Mouse (Mus musculus) MEL (cell line): Measurements from ENCODE around the gene Hinfp. TPM values are rescaled to one million over a fixed set of nuclear protein-coding genes. Genes with fewer than 3 reads are reported as not detected.

Experiments used
- DNase-seq: peaks from one replicate; pipeline ENCODE4 v3.0.0; 2011; ENCODE audit warnings: low read depth, low spot score
- H3K27ac ChIP-seq: 2 replicates; pipeline ENCODE4 v1.5.1; 2012; ENCODE audit warnings: low read depth, mild to moderate bottlenecking, control low read depth, low read length, moderate library complexity; ENCODE audit not compliant: control insufficient read depth
- H3K27me3 ChIP-seq, 2 experiments: fragments of 150-350 bp in 1 of 2; sonication (generic) in 1 of 2; 2 replicates each; pipeline ENCODE4 v1.6.1; 2012; ENCODE audit warnings: low read length in 2 of 2, mild to moderate bottlenecking in 2 of 2, improper control_type of control experiment in 1 of 2, moderate library complexity in 1 of 2; ENCODE audit not compliant: insufficient read depth in 2 of 2, control insufficient read depth in 1 of 2
- H3K36me3 ChIP-seq, 2 experiments: 2 replicates each; pipeline ENCODE4 v1.6.1; 2012 to 2014; ENCODE audit warnings: low read length in 2 of 2, improper control_type of control experiment in 1 of 2, inconsistent platforms in 1 of 2, mild to moderate bottlenecking in 1 of 2; ENCODE audit not compliant: insufficient read depth in 2 of 2, control insufficient read depth in 1 of 2
- H3K4me1 ChIP-seq, 2 experiments: fragments of 150-350 bp in 1 of 2; sonication (generic) in 1 of 2; 2 replicates each; pipeline ENCODE4 v1.6.1; 2012; ENCODE audit warnings: low read length in 2 of 2, improper control_type of control experiment in 1 of 2, mild to moderate bottlenecking in 1 of 2; ENCODE audit not compliant: insufficient read depth in 2 of 2, control insufficient read depth in 1 of 2
- H3K4me3 ChIP-seq, 2 experiments: fragments of 150-350 bp in 1 of 2; sonication (generic) in 1 of 2; 2 replicates each; pipeline ENCODE4 v1.5.1; 2012; ENCODE audit warnings: low read depth in 2 of 2, low read length in 2 of 2, mild to moderate bottlenecking in 2 of 2, moderate library complexity in 2 of 2, control low read depth in 1 of 2, improper control_type of control experiment in 1 of 2; ENCODE audit not compliant: control insufficient read depth in 1 of 2, insufficient read depth in 1 of 2
- H3K79me2 ChIP-seq: 2 replicates; pipeline ENCODE4 v1.6.1; 2012; ENCODE audit warnings: mild to moderate bottlenecking, low read length, moderate library complexity; ENCODE audit not compliant: control insufficient read depth, poor library complexity, insufficient read depth
- H3K9ac ChIP-seq: 2 replicates; pipeline ENCODE4 v1.6.1; 2012; ENCODE audit warnings: low read depth, mild to moderate bottlenecking, control low read depth, low read length, moderate library complexity; ENCODE audit not compliant: control insufficient read depth, poor library complexity, severe bottlenecking
- H3K9me3 ChIP-seq: fragments of 150-350 bp; sonication (generic); replicated peaks from 2 replicates; pipeline ENCODE4 v1.6.1; 2012; ENCODE audit warnings: mild to moderate bottlenecking, low read length, improper control_type of control experiment, moderate library complexity; ENCODE audit not compliant: insufficient read depth
- E2F4 ChIP-seq: IDR thresholded peaks from 2 replicates; pipeline ENCODE4 v1.6.1; 2011; ENCODE audit warnings: low read depth, low read length, improper control_type of control experiment, borderline replicate concordance
- ETS1 ChIP-seq: IDR thresholded peaks from 2 replicates; pipeline ENCODE4 v1.6.1; 2012; ENCODE audit warnings: low read depth, mild to moderate bottlenecking, inconsistent platforms, low read length, improper control_type of control experiment, moderate library complexity
- GABPA ChIP-seq: IDR thresholded peaks from 2 replicates; pipeline ENCODE4 v1.6.1; 2012; ENCODE audit warnings: low read depth, mild to moderate bottlenecking, inconsistent platforms, low read length, improper control_type of control experiment, moderate library complexity
- GATA1 ChIP-seq: IDR thresholded peaks from 2 replicates; pipeline ENCODE4 v1.6.1; 2011; ENCODE audit warnings: low read depth, low read length, improper control_type of control experiment
- HCFC1 ChIP-seq: IDR thresholded peaks from 2 replicates; pipeline ENCODE4 v1.6.1; 2012; ENCODE audit warnings: low read depth, mild to moderate bottlenecking, inconsistent platforms, low read length, improper control_type of control experiment, moderate library complexity
- JUND ChIP-seq: IDR thresholded peaks from 2 replicates; pipeline ENCODE4 v1.6.1; 2011; ENCODE audit warnings: low read depth, mild to moderate bottlenecking, improper control_type of control experiment, low read length
- MAFK ChIP-seq: IDR thresholded peaks from 2 replicates; pipeline ENCODE4 v1.6.1; 2011; ENCODE audit warnings: low read depth, mild to moderate bottlenecking, low read length, improper control_type of control experiment, borderline replicate concordance
- MEF2A ChIP-seq: IDR thresholded peaks from 2 replicates; pipeline ENCODE4 v1.6.1; 2014; ENCODE audit warnings: low read depth, mild to moderate bottlenecking, inconsistent platforms, low read length, improper control_type of control experiment; ENCODE audit not compliant: poor library complexity, insufficient replicate concordance, severe bottlenecking; ENCODE audit errors: extremely low read depth
- MYB ChIP-seq: IDR thresholded peaks from 2 replicates; pipeline ENCODE4 v1.6.1; 2011; ENCODE audit warnings: mild to moderate bottlenecking, low read depth, low read length, improper control_type of control experiment
- MYC ChIP-seq: IDR thresholded peaks from 2 replicates; pipeline ENCODE4 v1.6.1; 2011; ENCODE audit warnings: low read depth, mild to moderate bottlenecking, low read length, improper control_type of control experiment, moderate library complexity
- NELFE ChIP-seq: IDR thresholded peaks from 2 replicates; pipeline ENCODE4 v1.6.1; 2011; ENCODE audit warnings: low read depth, low read length, improper control_type of control experiment
- NRF1 ChIP-seq: IDR thresholded peaks from 2 replicates; pipeline ENCODE4 v1.6.1; 2014; ENCODE audit warnings: low read depth, mild to moderate bottlenecking, inconsistent platforms, low read length, improper control_type of control experiment, moderate library complexity; ENCODE audit not compliant: poor library complexity, insufficient read depth, severe bottlenecking
- POLR2A ChIP-seq, 2 experiments: IDR thresholded peaks; 2 replicates each; pipeline ENCODE4 v1.6.1; 2011 to 2012; ENCODE audit warnings: low read length in 2 of 2, mild to moderate bottlenecking in 2 of 2, control low read depth in 1 of 2, improper control_type of control experiment in 1 of 2, low read depth in 1 of 2, moderate library complexity in 1 of 2; ENCODE audit not compliant: control insufficient read depth in 1 of 2, insufficient read depth in 1 of 2, poor library complexity in 1 of 2
- RAD21 ChIP-seq: IDR thresholded peaks from 2 replicates; pipeline ENCODE4 v1.6.1; 2011; ENCODE audit warnings: mild to moderate bottlenecking, low read depth, low read length, improper control_type of control experiment
- RCOR1 ChIP-seq: IDR thresholded peaks from 2 replicates; pipeline ENCODE4 v1.6.1; 2012; ENCODE audit warnings: low read depth, mild to moderate bottlenecking, inconsistent platforms, low read length, improper control_type of control experiment
- SIN3A ChIP-seq: IDR thresholded peaks from 2 replicates; pipeline ENCODE4 v1.6.1; 2012; ENCODE audit warnings: low read length, improper control_type of control experiment, inconsistent platforms
- TAL1 ChIP-seq: IDR thresholded peaks from 2 replicates; pipeline ENCODE4 v1.6.1; 2012; ENCODE audit warnings: mild to moderate bottlenecking, inconsistent platforms, low read length, moderate library complexity, mixed read lengths
- UBTF ChIP-seq: IDR thresholded peaks from 2 replicates; pipeline ENCODE4 v1.6.1; 2012; ENCODE audit warnings: low read depth, mild to moderate bottlenecking, inconsistent platforms, low read length, improper control_type of control experiment, moderate library complexity, borderline replicate concordance; ENCODE audit not compliant: insufficient read depth
- USF1 ChIP-seq: IDR thresholded peaks from 2 replicates; pipeline ENCODE4 v1.6.1; 2014; ENCODE audit warnings: low read depth, mild to moderate bottlenecking, inconsistent platforms, low read length, improper control_type of control experiment, moderate library complexity
- ZC3H11A ChIP-seq: IDR thresholded peaks from 2 replicates; pipeline ENCODE4 v1.6.1; 2012; ENCODE audit warnings: low read depth, mild to moderate bottlenecking, inconsistent platforms, low read length, improper control_type of control experiment
- ZMIZ1 ChIP-seq: IDR thresholded peaks from 2 replicates; pipeline ENCODE4 v1.6.1; 2012; ENCODE audit warnings: low read depth, mild to moderate bottlenecking, inconsistent platforms, low read length, improper control_type of control experiment, moderate library complexity
- ZNF384 ChIP-seq: IDR thresholded peaks from 2 replicates; pipeline ENCODE4 v1.6.1; 2012; ENCODE audit warnings: low read depth, mild to moderate bottlenecking, inconsistent platforms, low read length, improper control_type of control experiment
- polyA plus RNA-seq, 2 experiments: library from polyadenylated mRNA; stranded (reverse) in 1 of 2; unstranded in 1 of 2; fragments of >175 nt in 1 of 2; fragments of >200 nt in 1 of 2; gene quantifications; 2 replicates each; pipeline versions ENCODE4 v1.2.1 to v1.2.4; 2012; ENCODE audit warnings: low replicate concordance in 2 of 2, low read depth in 1 of 2; ENCODE audit not compliant: insufficient read length in 2 of 2, insufficient read depth in 1 of 2, missing spikeins in 1 of 2
- total RNA-seq: library from RNA; depleted of rRNA; stranded (reverse); fragments of 300-350 nt; gene quantifications from 2 replicates; pipeline ENCODE4 v1.2.3, GENCODE M21; 2012

Hinfp gene
- total and polyA plus RNA-seq, 3 experiments, result 16.4 to 31.3 TPM; not detected in 1

DNA sequence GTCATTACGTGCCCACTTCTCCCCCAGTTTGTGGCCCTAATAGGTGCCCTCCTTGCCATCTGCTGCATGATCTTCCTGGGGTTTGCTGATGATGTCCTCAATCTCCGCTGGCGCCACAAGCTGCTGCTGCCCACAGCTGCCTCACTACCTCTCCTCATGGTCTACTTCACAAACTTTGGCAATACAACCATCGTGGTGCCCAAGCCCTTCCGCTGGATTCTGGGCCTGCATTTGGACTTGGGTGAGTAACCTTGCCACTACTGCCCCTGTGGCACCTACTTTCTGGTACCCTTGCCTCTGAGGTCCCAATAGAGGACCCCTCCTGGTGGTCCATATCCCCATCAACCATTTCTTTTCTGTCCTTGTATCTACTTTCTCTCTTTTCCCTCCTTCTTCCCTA lies 22.5 kb upstream of the Hinfp start:
- no peak for DNase-seq
- H3K27ac ChIP-seq, result no peak overlapping the region
- no peak overlapping the region for H3K4me3 ChIP-seq

DNA sequence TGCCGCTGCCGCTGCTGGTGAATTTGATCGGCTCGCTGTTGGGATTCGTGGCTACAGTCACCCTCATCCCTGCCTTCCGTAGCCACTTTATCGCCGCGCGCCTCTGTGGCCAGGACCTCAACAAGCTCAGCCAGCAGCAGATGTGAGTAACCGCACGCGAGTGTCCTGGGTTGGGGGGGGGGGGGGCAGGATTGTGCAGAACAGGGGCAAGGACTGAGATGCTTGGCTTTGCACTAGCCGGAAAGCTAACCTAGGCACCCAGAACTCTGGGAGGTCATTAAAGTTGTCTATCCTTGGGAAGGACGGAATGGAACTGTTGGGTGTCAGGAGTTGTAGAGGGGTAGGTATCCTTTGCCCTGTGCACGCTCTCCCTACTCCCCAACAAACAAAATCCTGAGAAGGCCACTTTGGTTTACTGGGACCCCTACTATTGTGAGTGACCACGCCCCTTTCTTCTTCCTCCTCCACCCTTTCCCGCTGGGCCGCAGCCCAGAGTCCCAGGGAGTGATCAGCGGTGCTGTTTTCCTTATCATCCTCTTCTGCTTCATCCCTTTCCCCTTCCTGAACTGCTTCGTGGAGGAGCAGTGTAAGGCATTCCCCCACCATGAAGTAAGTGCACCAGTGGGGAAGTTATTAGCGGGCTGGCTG lies 21.7 kb upstream of the Hinfp start:
- H3K9ac ChIP-seq, result peak overlapping the region; percentile 90

More for the DNA sequence above, 22.5 kb upstream of the Hinfp start:
- Histone ChIP-seq H3K79me2 (peaks cover 11% of the 10 kb centered on the region; the same call in 1 of the 2 replicates), H3K9me3 (no peaks in the 10 kb centered on the region), H3K27me3 (no peaks in the 10 kb centered on the region), H3K9ac (no peak overlapping the region), H3K36me3 (peaks cover 0 to 3% of the 10 kb centered on the region in 2 experiments; a peak in 1 of 4 replicates), H3K4me1 (peaks cover 2 to 9% of the 10 kb centered on the region in 2 experiments; a peak in 3 of 4 replicates)
- no peak for TF ChIP-seq ETS1
- no peak for TF ChIP-seq E2F4
- TF ChIP-seq NELFE, result no peak
- TF ChIP-seq UBTF, result no peak
- no peak for TF ChIP-seq ZC3H11A
- TF ChIP-seq TAL1, result no peak
- no peak for TF ChIP-seq MYB
- TF ChIP-seq JUND, result no peak
- no peak for TF ChIP-seq RCOR1
- TF ChIP-seq RAD21, result no peak
- no peak for TF ChIP-seq ZMIZ1
- TF ChIP-seq POLR2A (IDR thresholded peaks at IDR 0.05; ENCODE audit: control insufficient read depth in 1 of 2, insufficient read depth in 1 of 2, low read depth in 1 of 2, low read length in 2 of 2, poor library complexity in 1 of 2), result no peak
- no peak for TF ChIP-seq USF1
- TF ChIP-seq SIN3A, result no peak

More for the DNA sequence above, 21.7 kb upstream of the Hinfp start:
- peak overlapping the region; percentile 54 to 82 for H3K4me3 ChIP-seq
- H3K79me2 ChIP-seq, result peaks cover 11% of the 10 kb centered on the region; the same call in 1 of the 2 replicates
- no peak for TF ChIP-seq GABPA
- 0 out of 2 replicates have a peak, but pooled peaks have one; percentile 20 for TF ChIP-seq MYC
- TF ChIP-seq MAFK, result no peak
- TF ChIP-seq ZMIZ1, result no peak
- no peak for TF ChIP-seq MEF2A
- 0 out of 2 replicates have a peak, but pooled peaks have one; percentile 15 for TF ChIP-seq E2F4
- no peak; a peak in 1 of 4 replicates for TF ChIP-seq POLR2A (IDR thresholded peaks at IDR 0.05; ENCODE audit: control insufficient read depth in 1 of 2, insufficient read depth in 1 of 2, low read depth in 1 of 2, low read length in 2 of 2, poor library complexity in 1 of 2)
- no peak for TF ChIP-seq RAD21
- TF ChIP-seq ZNF384, result no peak
- TF ChIP-seq HCFC1, result no peak
- 0 out of 2 replicates have a peak, but pooled peaks have one; percentile 1 for TF ChIP-seq NELFE
- TF ChIP-seq NRF1, result no peak
- no peak for TF ChIP-seq GATA1
- H3K9me3 ChIP-seq, result no peaks in the 10 kb centered on the region
- peaks cover 0 to 3% of the 10 kb centered on the region in 2 experiments; a peak in 1 of 4 replicates for H3K36me3 ChIP-seq
- H3K27me3 ChIP-seq, result no peaks in the 10 kb centered on the region
- H3K27ac ChIP-seq, result peak overlapping the region; percentile 96
- peak; percentile 63 for DNase-seq
- H3K4me1 ChIP-seq, result peaks cover 2 to 9% of the 10 kb centered on the region in 2 experiments; a peak in 3 of 4 replicates
